Mouse (Mus musculus): ENCODE measurements at regions not wholly inside any gene's neighbourhood (a gene's known extent, or its start where the extent isn't known, plus 50 kb on each side); places are given as distances from the start of the nearest gene placed in this dataset.

DNA sequence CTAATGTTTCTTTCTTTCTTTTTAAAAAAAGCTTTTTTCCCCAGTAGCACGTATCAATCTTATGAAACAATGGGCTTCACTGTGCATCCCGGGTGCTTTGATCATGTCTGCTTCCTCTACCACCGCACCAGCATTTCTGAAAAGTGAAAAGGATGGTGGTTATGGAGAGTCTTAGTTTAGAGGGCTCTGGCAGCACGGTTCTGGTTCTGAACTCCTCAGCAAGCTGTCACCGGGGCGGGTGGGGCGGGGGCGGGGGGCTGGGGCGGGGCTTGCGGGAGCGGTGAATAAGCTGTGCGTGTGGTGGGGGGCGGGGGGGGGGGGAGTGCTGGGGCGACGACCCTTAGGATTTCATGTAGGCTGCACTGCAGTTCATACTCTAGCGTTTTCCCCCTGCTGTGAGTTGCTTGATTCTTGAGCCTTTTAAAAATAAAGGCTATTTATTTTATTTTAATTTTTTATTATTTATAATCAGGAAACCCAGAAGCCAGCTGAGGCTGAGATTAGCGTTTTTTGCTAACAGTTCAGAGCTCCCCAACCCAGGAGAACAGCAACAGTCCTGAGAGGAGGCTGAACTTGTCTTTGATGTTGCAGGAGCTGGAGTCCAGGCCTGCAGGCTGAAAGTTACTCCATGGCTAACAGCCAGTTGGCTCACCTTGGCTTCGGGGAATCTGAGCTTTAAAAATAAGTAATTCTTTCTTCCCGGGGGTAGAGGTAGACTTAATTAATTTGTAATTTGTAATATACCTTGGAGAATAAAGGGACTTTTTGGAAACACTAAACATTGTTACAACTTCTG is 59.2 kb upstream of the Tut7 start:
- DNase-seq (ENCODE audit: low spot score in 2 of 2): no peak

DNA sequence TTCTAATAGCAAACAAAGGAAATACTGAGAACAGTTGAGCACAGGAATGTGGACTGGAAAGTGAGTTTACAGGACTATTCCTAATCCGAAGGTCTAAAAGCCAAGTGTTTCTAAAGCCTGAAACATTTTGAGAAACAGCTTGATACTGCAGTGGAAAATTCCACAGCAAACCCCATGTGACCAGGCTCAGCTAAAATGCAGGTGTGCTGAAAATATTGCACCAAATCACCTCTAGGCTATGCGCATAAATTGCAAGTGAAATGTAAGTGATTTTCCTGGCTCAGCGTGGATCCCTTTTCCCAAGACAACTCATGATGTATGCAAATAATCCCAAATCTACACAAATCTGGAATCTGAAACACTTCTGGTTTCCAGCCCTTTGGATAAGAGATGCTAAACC is 57.1 kb upstream of the Tut7 start:
- no peak for DNase-seq (ENCODE audit: low spot score in 2 of 2)

DNA sequence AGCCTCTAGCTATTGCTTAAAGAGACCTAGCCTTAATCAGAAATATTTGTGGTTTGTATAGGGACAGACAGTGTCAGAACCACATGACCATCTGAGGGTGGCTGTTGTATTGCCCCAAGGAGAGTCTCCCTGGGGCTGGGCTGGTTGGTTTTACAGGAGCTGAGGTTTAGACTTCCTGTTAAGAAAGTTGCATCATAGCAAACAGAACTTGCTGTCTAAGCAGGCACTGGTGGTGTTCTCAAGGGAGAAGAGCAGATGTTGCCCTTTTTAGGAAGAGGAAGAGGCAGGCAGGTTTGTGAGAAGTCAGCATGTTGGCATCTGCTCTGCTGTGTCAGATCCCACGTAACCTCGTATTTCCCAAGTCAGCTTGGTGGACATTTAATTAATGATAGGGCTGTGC is 52.7 kb upstream of the Tut7 start:
- DNase-seq (ENCODE audit: low spot score in 2 of 2): no peak

DNA sequence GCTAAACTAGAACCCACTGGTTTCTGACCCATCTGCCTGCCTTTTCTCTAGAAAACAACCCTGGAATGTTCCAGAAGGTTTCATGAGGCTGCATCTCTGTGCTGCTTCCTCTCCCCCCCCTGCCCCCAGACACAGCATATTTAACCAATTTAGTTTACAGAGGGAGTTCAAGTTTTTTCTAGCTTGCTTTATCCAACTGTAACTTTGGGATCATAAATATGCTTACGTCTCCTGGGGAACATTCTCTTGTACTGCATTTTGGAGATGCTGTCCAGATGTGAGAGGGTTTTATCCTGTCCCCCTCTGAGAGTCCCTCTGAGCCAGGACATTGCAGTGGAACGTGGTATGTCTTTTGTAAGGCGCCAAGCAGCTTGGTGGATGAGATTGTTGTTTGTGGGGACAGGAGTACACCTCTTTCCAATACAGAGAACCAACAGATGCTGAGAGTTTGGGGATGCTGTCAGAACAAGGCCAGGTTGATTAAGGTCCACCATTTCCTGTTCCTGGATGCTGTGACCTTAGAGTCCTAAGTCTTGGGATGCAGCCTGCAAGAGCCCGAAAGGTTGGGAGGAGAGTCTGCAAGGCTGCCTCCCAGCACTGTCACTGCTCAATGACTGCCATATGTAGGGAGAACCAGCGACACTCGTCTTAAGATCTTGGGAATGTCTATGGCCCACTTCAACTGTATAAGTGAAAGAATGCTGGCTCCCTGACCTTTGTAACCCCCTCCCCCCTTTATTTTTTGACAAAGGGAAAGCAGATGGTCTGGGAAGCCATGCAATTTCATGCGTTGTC is 51.4 kb upstream of the Tut7 start:
- no peak for DNase-seq (ENCODE audit: low spot score in 2 of 2)

Data from layer of hippocampus, postnatal 14 days (tissue).